Comparison of ENCODE assay signal across 28 mouse cellular contexts in the genomic region with DNA sequence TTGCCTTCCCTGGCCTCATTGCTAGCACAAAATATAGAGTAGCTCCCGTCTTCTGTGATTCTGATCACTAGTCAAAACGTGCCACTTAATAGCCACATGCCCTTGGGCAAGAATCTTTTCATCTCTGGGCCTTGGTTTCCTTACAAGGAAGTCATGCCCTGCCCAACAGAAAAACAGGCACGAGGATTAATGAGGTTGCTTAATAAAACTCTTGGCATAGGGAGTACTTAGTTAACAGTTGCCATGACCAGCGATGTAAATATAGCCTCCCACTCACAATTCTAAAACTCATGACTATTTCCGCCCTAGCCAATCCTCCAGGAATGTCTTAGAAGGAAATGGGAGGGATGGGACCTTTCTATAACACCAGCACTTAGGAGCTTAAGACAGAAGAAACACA. TPM values are rescaled to one million over a fixed set of nuclear protein-coding genes. Genes with fewer than 3 reads are reported as not detected.
DNase-seq lines count a peak whose midpoint lies in the region; ATAC-seq and TF ChIP-seq lines count a peak whose summit lies in the region.
"Had no signal": no experiment of that assay in that cellular context is flagged by ENCODE, and none has a peak within 500 bp of the region (broad histone marks: within the 10 kb centered on the region; RNA-seq: fewer than 3 reads in every experiment).

No protein-coding gene starts in this region.

- no peaks in the 10 kb centered on the region for H3K27me3 ChIP-seq in kidney, postnatal 0 days (ENCODE audit: insufficient read depth, low read length)
- no peaks in the 10 kb centered on the region for H3K27me3 ChIP-seq in kidney, adult 2 months (replicated peaks; ENCODE audit: control insufficient read depth, insufficient read depth, low read length)
- H3K27me3 ChIP-seq in intestine, embryonic 16.5 days (replicated peaks; ENCODE audit: control insufficient read depth, insufficient read depth, low read length): no peaks in the 10 kb centered on the region
- H3K27me3 ChIP-seq: embryonic facial prominence, embryonic 15.5 days; neural tube, embryonic 15.5 days had no signal

- no peak for ATAC-seq in kidney, postnatal 0 days (replicated peaks; ENCODE audit: low FRiP score, low read depth)
- ATAC-seq in intestine, embryonic 16.5 days: no peak
- no peak for ATAC-seq in megakaryocyte, adult 5-6 weeks (ENCODE audit: poor library complexity, severe bottlenecking)
- ATAC-seq: inflammation-experienced regulatory T-cells, adult 6 months had no signal

- no peaks in the 10 kb centered on the region for H3K9me3 ChIP-seq in kidney, postnatal 0 days (replicated peaks; ENCODE audit: low read length)
- H3K9me3 ChIP-seq in intestine, embryonic 16.5 days (ENCODE audit: control insufficient read depth, low read length): no peaks in the 10 kb centered on the region
- H3K9me3 ChIP-seq: embryonic facial prominence, embryonic 15.5 days; forebrain, embryonic 10.5 days; neural tube, embryonic 15.5 days had no signal

- TF ChIP-seq POLR2A in kidney, adult 2 months (IDR thresholded peaks at IDR 0.05; ENCODE audit: low read depth, low read length): no peak

- peak; percentile 41 for DNase-seq in gastrocnemius, adult 18-20 months (ENCODE audit: low spot score)
- no peak for DNase-seq in gastrocnemius, postnatal 25 days
- peak; percentile 40 for DNase-seq in kidney, postnatal 0 days (ENCODE audit: low spot score)
- no peak for DNase-seq in kidney, adult 2 months
- DNase-seq in gonadal fat pad, adult 2 months (ENCODE audit: low read depth): peak; percentile 94
- DNase-seq in lung, postnatal 25 days (ENCODE audit: low spot score): peak; percentile 41
- DNase-seq: adrenal gland, postnatal 14 days; cerebellum, adult 9-10 months; gastrocnemius, postnatal 10 days; heart, postnatal 36 days; kidney, adult 8-10 months; kidney, postnatal 25 days; right cerebral cortex, adult 18-20 months; right cerebral cortex, postnatal 4 days; thymus, adult 18-20 months; thymus, postnatal 36 days had no signal

- TF ChIP-seq CTCF in kidney, postnatal 0 days (IDR thresholded peaks at IDR 0.05; ENCODE audit: low read depth): no peak
- TF ChIP-seq CTCF in kidney, adult 2 months (conservative IDR thresholded peaks at IDR 0.05; ENCODE audit: insufficient read depth, insufficient read length, low read depth, low read length): no peak

- H3K36me3 ChIP-seq in kidney, postnatal 0 days (ENCODE audit: insufficient read depth, low read length): no peaks in the 10 kb centered on the region
- H3K36me3 ChIP-seq in kidney, adult 2 months (ENCODE audit: control insufficient read depth, insufficient read depth, low read length): no peaks in the 10 kb centered on the region
- no peaks in the 10 kb centered on the region for H3K36me3 ChIP-seq in intestine, embryonic 16.5 days (ENCODE audit: control insufficient read depth, insufficient read depth, low read length)
- H3K36me3 ChIP-seq: embryonic facial prominence, embryonic 15.5 days; forebrain, embryonic 10.5 days; neural tube, embryonic 15.5 days had no signal

- no peak overlapping the region for H3K4me3 ChIP-seq in kidney, postnatal 0 days (replicated peaks; ENCODE audit: low read depth, low read length)
- H3K4me3 ChIP-seq in kidney, adult 2 months (ENCODE audit: insufficient read depth, low read depth, low read length): no peak overlapping the region
- no peak overlapping the region for H3K4me3 ChIP-seq in intestine, embryonic 16.5 days (ENCODE audit: low read length)
- H3K4me3 ChIP-seq: embryonic facial prominence, embryonic 15.5 days; forebrain, embryonic 10.5 days; layer of hippocampus, adult 2 months; neural tube, embryonic 15.5 days had no signal

- no peaks in the 10 kb centered on the region for H3K4me1 ChIP-seq in kidney, postnatal 0 days (replicated peaks; ENCODE audit: insufficient read depth, low read length)
- no peaks in the 10 kb centered on the region for H3K4me1 ChIP-seq in kidney, adult 2 months (ENCODE audit: control insufficient read depth, insufficient read depth, low read length)
- H3K4me1 ChIP-seq in intestine, embryonic 16.5 days (ENCODE audit: control insufficient read depth, insufficient read depth, low read length): no peaks in the 10 kb centered on the region
- H3K4me1 ChIP-seq: embryonic facial prominence, embryonic 15.5 days; forebrain, embryonic 10.5 days; neural tube, embryonic 15.5 days had no signal

- H3K4me2 ChIP-seq in kidney, postnatal 0 days (ENCODE audit: low read length): no peak overlapping the region
- H3K4me2 ChIP-seq in intestine, embryonic 16.5 days (ENCODE audit: low read depth, low read length): no peak overlapping the region
- H3K4me2 ChIP-seq: embryonic facial prominence, embryonic 15.5 days; heart, embryonic 11.5 days; hindbrain, embryonic 14.5 days; liver, embryonic 11.5 days; midbrain, embryonic 11.5 days; neural tube, embryonic 15.5 days had no signal

- no peak overlapping the region for H3K9ac ChIP-seq in kidney, postnatal 0 days (ENCODE audit: low read depth, low read length)
- no peak overlapping the region for H3K9ac ChIP-seq in intestine, embryonic 16.5 days (ENCODE audit: low read depth, low read length)
- H3K9ac ChIP-seq: embryonic facial prominence, embryonic 15.5 days; hindbrain, embryonic 14.5 days; neural tube, embryonic 15.5 days had no signal

- 38% methylated on average over 5 of the region's 5 CpGs for WGBS in kidney, postnatal 0 days
- 47% methylated on average over 5 of the region's 5 CpGs for WGBS in kidney, adult 2 months
- WGBS in intestine, embryonic 16.5 days: 76% methylated on average over 5 of the region's 5 CpGs

- H3K27ac ChIP-seq in kidney, postnatal 0 days: no peak overlapping the region
- H3K27ac ChIP-seq in kidney, adult 2 months (ENCODE audit: insufficient read depth, low read depth, low read length): no peak overlapping the region
- H3K27ac ChIP-seq in intestine, embryonic 16.5 days (ENCODE audit: low read length): no peak overlapping the region
- H3K27ac ChIP-seq: embryonic facial prominence, embryonic 15.5 days; forebrain, embryonic 10.5 days; hindbrain, embryonic 14.5 days; layer of hippocampus, adult 2 months; neural tube, embryonic 15.5 days had no signal

RNA-seq across cellular contexts. Expression of a gene that starts 8.1 kb away (rescaled TPM):
- 10 to 100 TPM in 1 of 2 experiments, 1 to 10 TPM in 1; 7.9 to 14.8 TPM for total RNA-seq in gastrocnemius, adult 18-20 months (2021)
- 10 to 100 TPM; 19.4 to 23.0 TPM for total RNA-seq in gastrocnemius, postnatal 25 days (2021)
- polyA plus RNA-seq in kidney, postnatal 0 days (2015; fragmentation: Nextera tagmentation; extraction: Ambion mirVana): 17.0 and 17.5 TPM in 2 replicates
- polyA plus RNA-seq in kidney, adult 2 months (2012; rRNA removed): 8.6 and 10.3 TPM in 2 replicates
- 16.9 and 20.1 TPM in 2 replicates for polyA plus RNA-seq in gonadal fat pad, adult 2 months (2012; rRNA removed)
- 8.3 and 9.0 TPM in 2 replicates for polyA plus RNA-seq in intestine, embryonic 16.5 days (2015; fragmentation: Nextera tagmentation; extraction: Ambion mirVana)
- total RNA-seq in megakaryocyte, adult 5-6 weeks (2015): 48.5 and 49.1 TPM in 2 replicates
- total RNA-seq in megakaryocyte, adult 5-6 weeks (2017): 61.8 and 65.4 TPM in 2 replicates

RNA-seq across cellular contexts. Expression of a gene that starts 43.5 kb away (rescaled TPM):
- 10 to 100 TPM; 11.3 to 21.6 TPM for total RNA-seq in gastrocnemius, adult 18-20 months (2021)
- 10 to 100 TPM; 16.6 to 19.5 TPM for total RNA-seq in gastrocnemius, postnatal 25 days (2021)
- polyA plus RNA-seq in kidney, postnatal 0 days (2015; fragmentation: Nextera tagmentation; extraction: Ambion mirVana): 14.7 and 14.8 TPM in 2 replicates
- 28.4 and 30.6 TPM in 2 replicates for polyA plus RNA-seq in kidney, adult 2 months (2012; rRNA removed)
- 91.6 and 93.8 TPM in 2 replicates for polyA plus RNA-seq in gonadal fat pad, adult 2 months (2012; rRNA removed)
- polyA plus RNA-seq in intestine, embryonic 16.5 days (2015; fragmentation: Nextera tagmentation; extraction: Ambion mirVana): 46.6 and 46.8 TPM in 2 replicates
- total RNA-seq in megakaryocyte, adult 5-6 weeks (2015): 31.0 and 33.5 TPM in 2 replicates
- 31.1 and 31.3 TPM in 2 replicates for total RNA-seq in megakaryocyte, adult 5-6 weeks (2017)

RNA-seq across cellular contexts. Expression of a gene that starts 56.4 kb away (rescaled TPM):
- total RNA-seq in gastrocnemius, adult 18-20 months (2021): not detected
- under 1 TPM; 0.18 to 0.19 TPM for total RNA-seq in gastrocnemius, postnatal 25 days (2021)
- 0.16 and 0.19 TPM in 2 replicates for polyA plus RNA-seq in kidney, postnatal 0 days (2015; fragmentation: Nextera tagmentation; extraction: Ambion mirVana)
- polyA plus RNA-seq in kidney, adult 2 months (2012; rRNA removed): 0.34 and 0.36 TPM in 2 replicates
- polyA plus RNA-seq in gonadal fat pad, adult 2 months (2012; rRNA removed): 0.49 and 0.60 TPM in 2 replicates
- polyA plus RNA-seq in intestine, embryonic 16.5 days (2015; fragmentation: Nextera tagmentation; extraction: Ambion mirVana): 1.6 and 1.8 TPM in 2 replicates
- 0.80 TPM in 1 of 2 replicates, not detected in the other for total RNA-seq in megakaryocyte, adult 5-6 weeks (2015)
- 1.5 TPM in 1 of 2 replicates, not detected in the other for total RNA-seq in megakaryocyte, adult 5-6 weeks (2017)
- total RNA-seq: common myeloid progenitor, adult 5-6 weeks had no signal
- polyA plus RNA-seq: inflammation-experienced regulatory T-cells, adult 6 months had no signal

Comparison
In these comparisons a context has a peak if more than half of its experiments do, and no peak if none do; other contexts are left out.
1. DNase-seq: peak in gastrocnemius, adult 18-20 months (single experiment), kidney, postnatal 0 days (single experiment), gonadal fat pad, adult 2 months (single experiment) and lung, postnatal 25 days (single experiment); none in gastrocnemius, postnatal 25 days (single experiment) and kidney, adult 2 months (single experiment).